Mouse (Mus musculus) embryo, embryonic 11 days (tissue): ENCODE results near the gene Cfap126.
A peak's percentile ranks its signal among the peaks of the same experiment; 100 is the strongest.
"Not testable (repeated sequence)": the region's sequence is repeated elsewhere in the genome, so short reads cannot be mapped to it uniquely, and the experiment has no call there.

Experiments used
- DNase-seq: peaks from one replicate; pipeline ENCODE4 v3.0.0-alpha.2; 2015

Gene Cfap126

GRCm38 (mm10) chr1:171129251-171129650 lies 15.5 kb downstream of the Cfap126 start:
- DNase-seq: no peak

GRCm38 (mm10) chr1:171130971-171131370 lies 17.3 kb downstream of the Cfap126 start:
- DNase-seq: no peak

- DNase-seq: no peak
Measured at GRCm38 (mm10) chr1:171135600-171135999, 21.9 kb downstream of the Cfap126 start.

GRCm38 (mm10) chr1:171137486-171138155 lies 23.9 kb downstream of the Cfap126 start:
- DNase-seq: not testable (repeated sequence)

- not testable (repeated sequence) for DNase-seq
Measured at GRCm38 (mm10) chr1:171142981-171143380, 29.3 kb downstream of the Cfap126 start.

- peak; percentile 97 for DNase-seq
Measured at GRCm38 (mm10) chr1:171149974-171150760, 36.4 kb downstream of the Cfap126 start, which contains the start of the genes Sdhc and Mpz. TSS of gene Sdhc (minus strand) at chr1:171150603. TSS of gene Mpz (plus strand) at chr1:171150711.

- DNase-seq: peak; percentile 26
Measured at GRCm38 (mm10) chr1:171150838-171151391, 37.2 kb downstream of the Cfap126 start.

- no peak for DNase-seq
Measured at GRCm38 (mm10) chr1:171151966-171152365, 38.2 kb downstream of the Cfap126 start.

- no peak for DNase-seq
Measured at GRCm38 (mm10) chr1:171156644-171157043, 42.9 kb downstream of the Cfap126 start.

GRCm38 (mm10) chr1:171157965-171158364 lies 44.2 kb downstream of the Cfap126 start:
- no peak for DNase-seq

- no peak for DNase-seq
Measured at GRCm38 (mm10) chr1:171159485-171159975, 45.8 kb downstream of the Cfap126 start.

- no peak for DNase-seq
Measured at GRCm38 (mm10) chr1:171162526-171162925, 48.8 kb downstream of the Cfap126 start.

- DNase-seq: peak; percentile 67
Measured at GRCm38 (mm10) chr1:171164258-171164657, 50.5 kb downstream of the Cfap126 start.

GRCm38 (mm10) chr1:171165629-171166345 lies 52.1 kb downstream of the Cfap126 start:
- no peak for DNase-seq

GRCm38 (mm10) chr1:171168906-171169305 lies 55.2 kb downstream of the Cfap126 start:
- no peak for DNase-seq

GRCm38 (mm10) chr1:171169913-171170312 lies 56.2 kb downstream of the Cfap126 start:
- DNase-seq: no peak

GRCm38 (mm10) chr1:171171138-171171537 lies 57.4 kb downstream of the Cfap126 start:
- DNase-seq: no peak

- no peak for DNase-seq
Measured at GRCm38 (mm10) chr1:171172779-171173178, 59.1 kb downstream of the Cfap126 start.
